ENCODE assay signal across 7 mouse cellular contexts in genomic region chr16:23269056-23269983, GRCm38 (mm10). TPM values are rescaled to one million over a fixed set of nuclear protein-coding genes. Genes with fewer than 3 reads are reported as not detected.
A peak's percentile ranks its signal among the peaks of the same experiment; 100 is the strongest.
DNase-seq lines count a peak whose midpoint lies in the region; ATAC-seq and TF ChIP-seq lines count a peak whose summit lies in the region.

No protein-coding gene starts in this region.

- WGBS in lung, postnatal 0 days, result 54% methylated on average over 17 of the region's 17 CpGs
- 67% methylated on average over 17 of the region's 17 CpGs for WGBS in kidney, embryonic 16.5 days
- 90% methylated on average over 17 of the region's 17 CpGs for WGBS in olfactory bulb, adult 2 months

- no peak for TF ChIP-seq CTCF in lung, postnatal 0 days (IDR thresholded peaks at IDR 0.05)
- no peak for TF ChIP-seq CTCF in olfactory bulb, adult 2 months (IDR thresholded peaks at IDR 0.05; ENCODE audit: insufficient read depth, low read depth, low read length)

- peak; percentile 46 for DNase-seq in lung, postnatal 0 days (ENCODE audit: low spot score)
- DNase-seq in lung, postnatal 36 days, result no peak
- DNase-seq in adrenal gland, adult 8-10 months, result no peak

- H3K4me3 ChIP-seq in lung, postnatal 0 days (ENCODE audit: low read depth, low read length), result no peak overlapping the region
- no peak overlapping the region for H3K4me3 ChIP-seq in kidney, embryonic 16.5 days (ENCODE audit: low read length)
- H3K4me3 ChIP-seq in olfactory bulb, adult 2 months (ENCODE audit: insufficient read depth, low read depth, low read length), result no peak overlapping the region

- TF ChIP-seq EP300 in lung, postnatal 0 days (IDR thresholded peaks at IDR 0.05), result no peak

- no peak overlapping the region for H3K4me2 ChIP-seq in lung, postnatal 0 days (replicated peaks; ENCODE audit: low read depth, low read length)
- no peak overlapping the region for H3K4me2 ChIP-seq in kidney, embryonic 16.5 days (replicated peaks; ENCODE audit: low read depth, low read length)

- no peak for ATAC-seq in lung, postnatal 0 days
- peak; percentile 71 for ATAC-seq in common myeloid progenitor, adult 5-6 weeks (replicated peaks; ENCODE audit: low read depth, poor library complexity, severe bottlenecking)
- ATAC-seq in kidney, embryonic 16.5 days (ENCODE audit: low FRiP score, low TSS enrichment), result peak; percentile 53
- ATAC-seq in cerebellum, adult (ENCODE audit: insufficient number of reproducible peaks, low FRiP score, low TSS enrichment), result no peak

- no peaks in the 10 kb centered on the region for H3K27me3 ChIP-seq in lung, postnatal 0 days (replicated peaks; ENCODE audit: insufficient read depth, low read length)
- no peaks in the 10 kb centered on the region for H3K27me3 ChIP-seq in kidney, embryonic 16.5 days (ENCODE audit: insufficient read depth, low read length)

- TF ChIP-seq POLR2A in olfactory bulb, adult 2 months (IDR thresholded peaks at IDR 0.05; ENCODE audit: insufficient read depth, low read depth, low read length), result no peak

- H3K9ac ChIP-seq in lung, postnatal 0 days (replicated peaks; ENCODE audit: low read depth), result no peak overlapping the region
- H3K9ac ChIP-seq in kidney, embryonic 16.5 days (replicated peaks; ENCODE audit: low read length), result peak overlapping the region; percentile 29

- no peaks in the 10 kb centered on the region for H3K36me3 ChIP-seq in lung, postnatal 0 days (ENCODE audit: insufficient read depth, low read length)
- peaks cover 5% of the 10 kb centered on the region; the same call in 1 of the 2 replicates for H3K36me3 ChIP-seq in kidney, embryonic 16.5 days (ENCODE audit: insufficient read depth, low read length)

- H3K9me3 ChIP-seq in lung, postnatal 0 days (ENCODE audit: low read length), result no peaks in the 10 kb centered on the region
- no peaks in the 10 kb centered on the region for H3K9me3 ChIP-seq in kidney, embryonic 16.5 days (ENCODE audit: low read length)

- 0 out of 2 replicates have a peak overlapping the region, but pooled peaks have one; percentile 51 for H3K27ac ChIP-seq in lung, postnatal 0 days (ENCODE audit: low read length)
- peak overlapping the region; percentile 68 for H3K27ac ChIP-seq in kidney, embryonic 16.5 days (ENCODE audit: low read length)
- peak overlapping the region; percentile 58; the same call in 1 of the 2 replicates for H3K27ac ChIP-seq in olfactory bulb, adult 2 months (ENCODE audit: insufficient read depth, low read depth, low read length)

- peaks cover 39% of the 10 kb centered on the region for H3K4me1 ChIP-seq in lung, postnatal 0 days (ENCODE audit: insufficient read depth, low read depth, low read length)
- H3K4me1 ChIP-seq in kidney, embryonic 16.5 days (ENCODE audit: insufficient read depth, low read length), result peaks cover 50% of the 10 kb centered on the region
- H3K4me1 ChIP-seq in olfactory bulb, adult 2 months (ENCODE audit: control insufficient read depth, insufficient read depth, low read length), result peaks cover 44% of the 10 kb centered on the region

RNA-seq across cellular contexts. Expression of gene St6gal1, which starts 44.8 kb away (rescaled TPM):
- 42.2 and 46.4 TPM in 2 replicates for polyA plus RNA-seq in lung, postnatal 0 days (2015; fragmentation: Nextera tagmentation; extraction: Ambion mirVana)
- total RNA-seq in common myeloid progenitor, adult 5-6 weeks (2017), result 0.34 and 0.41 TPM in 2 replicates
- polyA plus RNA-seq in kidney, embryonic 16.5 days (2015; fragmentation: Nextera tagmentation; extraction: Ambion mirVana), result 25.9 and 26.0 TPM in 2 replicates
- polyA plus RNA-seq in olfactory bulb, adult 2 months (2012; ENCODE audit: insufficient read depth, insufficient read length, low replicate concordance, missing spikeins), result not detected in 2 replicates
- 10 to 100 TPM; 36.7 to 55.6 (median 44.3) TPM for total RNA-seq in adrenal gland, adult 8-10 months (2022)

Comparison
In these comparisons a context has a peak if more than half of its experiments do, and no peak if none do; other contexts are left out.
1. ATAC-seq: peak in common myeloid progenitor, adult 5-6 weeks (single experiment) and kidney, embryonic 16.5 days (single experiment); none in lung, postnatal 0 days (single experiment) and cerebellum, adult (single experiment).
2. Peak in every context shown above with its lines, with median percentiles within 50 percentile points of each other: H3K27ac ChIP-seq.